Mouse (Mus musculus) c-Kit-positive CD71-negative TER-119-negative erythroid progenitor cells, embryonic 14.5 days (primary cell): ENCODE results near the gene Pard3b.
A peak's percentile ranks its signal among the peaks of the same experiment; 100 is the strongest.

ENCODE experiments used
- DNase-seq: peaks from one replicate; pipeline ENCODE4 v3.0.0-alpha.2; 2013; ENCODE audit warnings: low read depth

Gene Pard3b

GRCm38 (mm10) chr1:61751008-61751407 is 112.4 kb downstream of the Pard3b start:
- no peak for DNase-seq

DNA sequence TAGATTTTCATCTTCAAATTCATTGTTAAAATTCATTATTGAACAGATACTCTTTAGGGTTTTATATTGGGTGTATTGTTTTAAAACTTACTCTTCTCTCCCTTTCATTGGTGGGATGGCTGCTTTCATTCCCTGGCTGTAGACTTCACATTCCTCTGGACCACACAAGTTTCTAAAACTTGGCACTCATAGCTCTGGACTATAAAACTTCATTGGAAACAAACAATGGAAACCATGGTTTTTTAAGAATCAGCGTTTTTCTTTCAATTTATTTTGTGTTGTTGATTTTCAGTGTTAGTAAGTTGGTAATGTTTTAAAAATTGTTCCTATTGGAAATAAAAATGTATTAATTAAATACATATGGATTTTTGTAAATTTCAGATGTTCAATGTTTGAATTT is 118.1 kb downstream of the Pard3b start:
- no peak for DNase-seq

DNA sequence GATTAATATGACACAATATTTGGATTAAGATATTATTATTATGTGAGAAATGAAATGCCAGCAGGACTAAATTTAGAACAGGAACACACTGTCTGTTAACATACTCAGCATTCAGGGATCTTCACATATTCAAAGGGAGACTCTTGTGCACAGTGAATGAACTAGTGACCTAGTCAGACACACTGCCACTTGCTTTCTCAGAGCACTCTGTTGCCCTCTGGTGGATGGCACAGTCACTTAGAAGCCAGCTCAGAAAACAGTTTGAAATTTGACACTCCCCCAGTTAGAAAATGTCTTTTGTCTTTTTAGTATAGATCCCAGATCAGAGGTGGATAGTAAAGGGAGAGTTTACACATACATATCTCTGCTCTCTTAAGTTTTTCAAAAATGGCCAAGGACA is 132.6 kb downstream of the Pard3b start:
- DNase-seq: peak; percentile 43

DNA sequence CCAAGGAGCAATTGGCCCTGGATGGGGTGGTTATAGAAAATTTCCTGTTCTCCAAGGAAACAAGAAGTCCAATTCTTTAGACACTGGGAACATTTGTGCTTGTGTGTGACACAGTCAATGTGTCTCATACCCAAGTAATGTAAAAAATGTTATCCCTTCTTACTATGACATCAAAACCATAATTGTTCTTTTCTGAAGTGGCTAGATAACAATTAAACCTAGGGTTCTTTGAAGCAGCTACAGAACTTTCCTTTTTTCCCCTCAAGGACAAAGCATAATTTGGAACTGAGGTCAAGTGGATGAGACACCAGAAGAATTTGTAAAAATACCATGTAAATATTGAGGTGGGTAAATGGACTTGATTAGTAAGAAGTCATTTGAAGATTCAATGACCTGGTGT is 140.1 kb downstream of the Pard3b start:
- no peak for DNase-seq

- no peak for DNase-seq
Observed at GRCm38 (mm10) chr1:61779906-61780305, 141.3 kb downstream of the Pard3b start.

- no peak for DNase-seq
Observed at GRCm38 (mm10) chr1:61796296-61796695, 157.7 kb downstream of the Pard3b start.

GRCm38 (mm10) chr1:61820213-61820612 is 181.6 kb downstream of the Pard3b start:
- DNase-seq: no peak

DNA sequence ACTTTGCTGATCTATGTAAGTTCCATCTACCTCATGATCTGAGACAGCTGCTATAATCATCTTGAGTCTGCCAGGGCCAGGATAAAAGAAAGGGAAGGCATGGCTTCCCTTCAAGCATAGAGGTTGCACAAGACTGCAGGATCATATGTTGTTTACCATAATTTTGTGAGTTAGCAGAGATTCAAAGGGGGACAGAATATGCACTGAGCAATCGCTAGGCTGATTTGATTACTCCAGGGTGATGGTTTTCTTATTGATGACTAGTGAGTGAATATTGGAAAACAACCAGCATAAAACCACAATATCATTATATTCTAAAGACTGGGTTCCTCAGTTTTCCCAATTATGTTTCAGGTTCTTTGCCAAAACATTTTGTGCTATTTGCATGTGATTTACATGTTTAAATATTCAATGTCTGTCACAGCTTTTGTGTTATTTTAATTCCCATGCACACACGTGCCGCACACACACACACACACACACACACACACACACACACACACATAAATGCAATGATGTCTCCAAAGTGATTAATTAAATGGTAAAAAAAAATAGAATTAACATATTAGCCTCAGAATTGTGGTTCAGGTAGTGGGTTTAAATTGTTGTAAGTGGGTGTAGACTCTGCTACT is 187.1 kb downstream of the Pard3b start:
- no peak for DNase-seq

DNA sequence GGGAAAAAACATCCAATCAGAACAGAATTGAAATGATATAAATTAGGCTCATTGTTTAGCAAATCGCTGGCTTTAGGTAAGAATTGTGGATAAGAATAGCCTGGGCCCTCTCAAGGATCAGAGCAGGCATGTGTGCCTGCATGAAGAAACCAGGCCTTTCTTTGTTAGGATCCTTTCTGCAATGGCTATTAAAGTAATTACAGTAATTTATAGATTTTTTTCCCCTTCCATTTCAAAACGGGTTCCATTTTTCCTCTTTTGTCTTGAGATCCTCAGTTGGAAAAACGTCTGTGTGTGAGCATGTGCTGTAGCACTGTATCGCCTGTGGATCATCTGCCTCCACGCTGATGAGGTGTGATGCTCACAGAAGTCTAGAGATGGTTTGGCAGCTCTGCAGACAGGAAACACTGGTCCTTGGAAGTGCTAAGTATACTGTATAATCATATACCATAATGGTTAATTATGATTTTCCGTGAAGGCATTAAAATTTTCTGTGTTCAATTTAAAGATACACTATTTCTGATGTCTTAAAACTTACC is 198.5 kb downstream of the Pard3b start:
- no peak for DNase-seq

DNA sequence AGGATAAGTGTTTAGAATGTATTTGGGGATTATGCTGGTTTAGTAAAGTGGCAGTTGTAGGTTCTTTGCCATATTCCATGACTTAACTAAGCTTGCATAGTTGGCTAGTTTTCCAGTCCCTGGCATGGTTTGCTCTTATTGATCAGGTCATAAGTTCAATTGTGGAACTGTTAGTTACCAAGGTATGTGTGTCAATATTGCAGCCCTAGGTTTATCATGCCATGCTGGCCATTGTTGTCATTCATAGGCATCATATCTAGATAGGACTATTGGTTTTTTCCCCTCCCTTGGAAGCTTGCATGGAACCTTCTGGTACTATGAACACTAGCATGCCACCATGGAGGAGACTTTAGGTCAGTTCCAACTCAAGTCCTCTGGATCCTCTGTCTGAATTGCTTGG is 208.0 kb downstream of the Pard3b start:
- no peak for DNase-seq

- no peak for DNase-seq
Observed at GRCm38 (mm10) chr1:61849029-61849714, 210.5 kb downstream of the Pard3b start.

DNA sequence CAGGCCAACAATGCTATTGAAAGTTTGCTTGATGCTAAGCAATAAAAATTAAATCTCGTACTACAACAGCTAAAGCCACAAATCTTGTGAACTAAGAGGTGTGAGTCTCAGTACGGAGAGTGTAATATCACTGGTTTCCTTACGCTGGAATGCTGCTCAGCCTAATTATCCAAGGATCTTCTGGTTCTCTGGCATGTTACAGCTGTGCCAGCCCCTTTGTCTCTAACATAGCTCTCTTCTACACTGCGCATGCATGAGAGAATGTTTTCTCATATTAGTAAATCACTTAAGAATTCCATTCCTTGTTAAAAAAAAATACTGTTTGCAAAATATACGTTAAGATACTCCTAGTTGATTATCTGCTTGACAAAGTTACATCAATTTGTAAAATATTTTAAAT is 211.8 kb downstream of the Pard3b start:
- no peak for DNase-seq

DNA sequence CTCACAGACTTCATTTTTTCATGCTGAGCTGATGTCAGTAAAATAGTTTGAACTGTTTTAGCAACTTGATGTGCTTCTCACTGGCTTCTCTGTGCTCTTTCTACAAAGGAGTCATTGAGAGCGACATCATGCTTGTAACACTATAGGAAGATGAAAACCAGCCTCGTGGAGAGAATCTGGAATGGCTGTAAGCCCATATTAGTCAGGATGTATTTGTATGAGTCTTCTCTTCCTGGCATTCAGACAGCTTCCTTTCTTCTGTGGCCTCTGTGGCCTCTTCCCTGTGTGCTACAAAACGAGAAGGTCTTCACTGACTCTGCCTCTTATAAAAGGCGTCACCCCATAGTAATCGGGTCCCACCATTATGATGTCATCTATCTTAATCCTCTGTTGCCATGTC is 212.6 kb downstream of the Pard3b start:
- no peak for DNase-seq

- DNase-seq: no peak
Observed at GRCm38 (mm10) chr1:61867286-61868082, 228.9 kb downstream of the Pard3b start.

GRCm38 (mm10) chr1:61874875-61875274 is 236.3 kb downstream of the Pard3b start:
- DNase-seq: no peak

GRCm38 (mm10) chr1:61879706-61880470 is 241.3 kb downstream of the Pard3b start:
- DNase-seq: no peak

DNA sequence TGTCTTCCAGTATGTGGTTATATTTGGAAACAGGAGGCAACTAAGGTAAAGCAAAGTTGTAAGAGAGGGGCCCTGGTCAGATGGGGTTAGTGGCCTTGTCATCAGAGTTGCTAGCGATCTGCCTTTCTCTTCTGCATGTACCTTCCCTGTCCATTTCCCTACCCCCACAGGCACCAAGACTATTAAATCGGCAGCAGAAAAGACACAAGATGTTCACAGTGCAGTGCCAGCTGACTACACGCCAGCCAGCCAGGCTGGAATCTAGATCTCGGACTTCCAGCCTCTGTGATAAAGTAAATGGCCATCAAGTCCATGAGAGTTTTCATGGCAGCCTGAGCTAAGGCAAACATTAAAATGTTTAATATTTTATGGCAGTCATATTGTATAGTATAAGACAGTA is 257.4 kb downstream of the Pard3b start:
- no peak for DNase-seq

DNA sequence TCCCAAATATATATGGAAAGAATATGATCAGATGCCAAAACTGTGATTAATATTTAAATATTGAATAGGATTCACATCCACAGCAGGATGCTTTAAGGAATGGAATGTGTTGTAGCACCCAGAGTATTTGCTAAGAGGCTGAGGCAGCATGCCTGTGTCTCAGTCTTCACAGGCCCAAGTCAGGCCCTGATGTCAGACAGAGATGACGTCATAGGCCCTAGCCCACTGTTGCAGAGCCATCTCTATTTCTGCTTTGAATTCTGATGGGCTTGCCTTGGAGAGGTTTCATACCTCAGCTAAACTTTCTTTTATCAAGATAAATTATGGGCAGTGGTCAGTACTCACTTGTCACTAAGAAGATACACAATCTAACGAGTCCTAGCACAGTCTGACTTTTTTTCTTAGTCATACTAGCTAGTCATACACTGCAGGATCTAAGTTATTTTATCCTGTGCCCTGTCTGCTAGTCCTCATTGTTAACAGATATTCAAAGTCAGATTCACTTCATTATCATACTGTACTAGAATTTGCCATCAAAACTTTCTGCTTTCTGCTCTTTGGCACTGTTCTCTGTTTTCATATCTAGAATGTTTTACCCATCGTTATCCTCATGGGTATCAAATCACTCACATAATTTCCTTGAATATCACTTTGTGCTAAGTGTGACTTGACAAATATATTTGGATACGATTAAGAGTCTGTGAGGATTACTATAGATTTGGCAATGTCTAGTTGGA is 264.8 kb downstream of the Pard3b start:
- DNase-seq: no peak

DNA sequence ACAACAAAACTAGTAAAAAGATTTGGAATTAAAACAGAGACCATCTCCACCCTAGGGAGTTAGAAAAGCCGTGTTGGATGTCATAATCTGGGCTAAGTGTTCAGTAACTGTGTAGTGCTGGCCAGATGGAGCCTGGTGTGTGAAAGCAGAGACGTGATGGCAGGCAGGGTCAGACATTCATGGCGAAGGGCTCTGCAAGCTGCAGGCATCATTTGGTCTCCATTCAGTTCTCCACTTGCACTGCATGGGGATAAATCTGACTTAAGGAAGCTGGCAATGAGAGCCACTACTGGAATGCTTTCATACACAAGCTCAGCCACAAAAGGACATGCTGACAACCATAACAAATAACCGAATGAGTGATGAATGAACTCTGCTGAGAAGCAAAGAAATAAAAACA is 265.4 kb downstream of the Pard3b start:
- no peak for DNase-seq

- DNase-seq: no peak
Observed at GRCm38 (mm10) chr1:61912931-61913330, 274.3 kb downstream of the Pard3b start.

DNA sequence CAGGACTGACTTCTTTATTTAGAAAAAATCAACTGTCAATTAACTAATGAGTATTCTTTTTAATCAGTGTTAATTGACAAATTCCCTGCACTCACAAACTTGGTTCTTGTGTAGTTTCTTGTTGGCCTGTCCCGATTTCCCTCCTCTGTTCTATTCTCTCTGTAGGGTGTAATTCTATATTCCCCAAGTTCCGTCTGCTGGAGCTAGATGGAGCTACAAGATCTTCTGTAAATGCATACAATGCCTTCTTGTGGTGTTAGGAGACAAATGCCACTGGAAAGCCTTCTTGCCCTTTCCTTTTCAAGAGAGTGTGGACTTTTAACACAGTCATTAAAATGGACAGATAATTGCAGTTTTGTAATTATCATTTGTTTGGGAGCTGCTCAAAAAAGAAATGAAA is 286.3 kb downstream of the Pard3b start:
- DNase-seq: no peak
